Mouse (Mus musculus) heart, postnatal 0 days (tissue): ENCODE data around the gene Phactr1.

Experiments used
- CTCF ChIP-seq: IDR thresholded peaks from 2 replicates; pipeline ENCODE4 v1.5.1; 2016; ENCODE audit warnings: antibody characterized with exemption, control low read depth, low read depth
- EP300 ChIP-seq: IDR thresholded peaks from 2 replicates; pipeline ENCODE4 v1.6.1; 2016; ENCODE audit warnings: antibody characterized with exemption, low read depth

DNA sequence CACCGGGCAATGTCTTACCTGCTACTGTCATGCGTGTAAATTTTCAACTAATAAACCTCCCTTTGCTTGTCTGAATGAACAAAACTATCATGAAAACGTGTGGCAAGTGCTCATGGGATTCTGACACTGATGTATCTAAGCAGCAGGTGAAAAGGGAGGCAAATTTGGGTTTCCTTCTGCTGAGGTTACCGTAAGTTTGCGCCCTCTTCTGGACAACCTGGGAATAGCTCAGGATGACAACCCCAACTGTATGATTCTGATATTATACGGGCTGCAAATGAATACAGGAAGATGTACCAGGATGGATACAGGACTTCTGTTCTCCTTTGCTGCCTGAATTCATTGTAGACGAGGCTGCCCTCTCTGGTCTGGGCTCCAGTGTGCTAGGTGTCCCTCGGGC, 146.2 kb downstream of the Phactr1 start:
- TF ChIP-seq CTCF (peak; percentile 56), EP300 (no peak)
